Mouse (Mus musculus) small intestine, adult 2 months (tissue): ENCODE data around the gene Gm45234. TPM values are rescaled to one million over a fixed set of nuclear protein-coding genes. Genes with fewer than 3 reads are reported as not detected.
A peak's percentile ranks its signal among the peaks of the same experiment; 100 is the strongest.

Experiments
- H3K27ac ChIP-seq: fragments of 200-500 bp; 2 replicates; pipeline ENCODE4 v1.5.1; 2012; ENCODE audit warnings: low read depth, low read length, control low read depth, inconsistent platforms; ENCODE audit not compliant: insufficient read depth
- H3K27me3 ChIP-seq: fragments of 200-500 bp; 2 replicates; pipeline ENCODE4 v1.6.1; 2012; ENCODE audit warnings: mild to moderate bottlenecking, moderate library complexity, low read length, inconsistent platforms; ENCODE audit not compliant: control insufficient read depth, insufficient read depth
- H3K36me3 ChIP-seq: fragments of 200-500 bp; 2 replicates; pipeline ENCODE4 v1.6.1; 2012; ENCODE audit warnings: mild to moderate bottlenecking, low read length, control low read depth, inconsistent platforms; ENCODE audit not compliant: control insufficient read depth, insufficient read depth
- H3K4me1 ChIP-seq: fragments of 200-500 bp; 2 replicates; pipeline ENCODE4 v1.6.1; 2012; ENCODE audit warnings: low read length, inconsistent platforms, mixed read lengths; ENCODE audit not compliant: control insufficient read depth, insufficient read depth, insufficient read length
- H3K4me3 ChIP-seq: fragments of 200-500 bp; 2 replicates; pipeline ENCODE4 v1.5.1; 2012; ENCODE audit warnings: low read depth, mild to moderate bottlenecking, control low read depth, inconsistent platforms, low read length, moderate library complexity
- CTCF ChIP-seq: fragments of 200-500 bp; IDR thresholded peaks from 2 replicates; pipeline ENCODE4 v1.5.1; 2012; ENCODE audit warnings: low read depth, mild to moderate bottlenecking, control low read depth, inconsistent platforms, low read length, moderate library complexity, mixed read lengths; ENCODE audit not compliant: insufficient replicate concordance, insufficient read length; ENCODE audit errors: extremely low read depth
- POLR2A ChIP-seq: fragments of 200-500 bp; IDR thresholded peaks from 2 replicates; pipeline ENCODE4 v1.6.1; 2012; ENCODE audit warnings: low read depth, mild to moderate bottlenecking, control low read depth, inconsistent platforms, low read length, moderate library complexity
- WGBS: fragments of 180-500 bp; shearing (Covaris S2); methylation state at CpG from one replicate; pipeline ENCODE4 v1.1.7; 2018; 5-methylcytosine and 5-hydroxymethylcytosine counted together
- polyA plus RNA-seq: library from polyadenylated mRNA; depleted of rRNA; stranded (reverse); fragments of >200 nt; gene quantifications from 2 replicates; pipeline ENCODE4 v1.2.3, GENCODE M21; 2012

Gene Gm45234
- polyA plus RNA-seq, 1 experiment, result not detected

GRCm38 (mm10) chr6:124708289-124708889, 47.4 kb downstream of the Gm45234 start:
- TF ChIP-seq CTCF (no peak), POLR2A (no peak)

GRCm38 (mm10) chr6:124706061-124706627, 49.7 kb downstream of the Gm45234 start:
- no peak overlapping the region for H3K4me3 ChIP-seq
- no peak overlapping the region for H3K27ac ChIP-seq
- TF ChIP-seq CTCF (no peak), POLR2A (no peak)
- WGBS, result 75% methylated on average over 5 of the region's 5 CpGs
- H3K27me3 ChIP-seq, result no peaks in the 10 kb centered on the region
- peaks cover 8% of the 10 kb centered on the region for H3K4me1 ChIP-seq
- peaks cover 50% of the 10 kb centered on the region for H3K36me3 ChIP-seq

More at GRCm38 (mm10) chr6:124708289-124708889, 47.4 kb downstream of the Gm45234 start:
- Histone ChIP-seq H3K27me3 (no peaks in the 10 kb centered on the region), H3K27ac (peak overlapping the region; percentile 27), H3K36me3 (peaks cover 28% of the 10 kb centered on the region), H3K4me3 (no peak overlapping the region), H3K4me1 (peaks cover 11% of the 10 kb centered on the region)
- 52% methylated on average over 10 of the region's 10 CpGs for WGBS

- Histone ChIP-seq H3K27ac (no peak overlapping the region), H3K4me3 (no peak overlapping the region), H3K36me3 (peaks cover 62% of the 10 kb centered on the region), H3K4me1 (peaks cover 17% of the 10 kb centered on the region), H3K27me3 (no peaks in the 10 kb centered on the region)
- 99% methylated on average over 2 of the region's 2 CpGs for WGBS
- no peak for TF ChIP-seq POLR2A
- TF ChIP-seq CTCF, result no peak
Measured at GRCm38 (mm10) chr6:124704417-124704816, 51.4 kb downstream of the Gm45234 start.

GRCm38 (mm10) chr6:124703789-124704188, 52.0 kb downstream of the Gm45234 start:
- 63% methylated on average over 7 of the region's 7 CpGs for WGBS
- Histone ChIP-seq H3K4me1 (peaks cover 21% of the 10 kb centered on the region), H3K36me3 (peaks cover 68% of the 10 kb centered on the region), H3K4me3 (no peak overlapping the region), H3K27me3 (no peaks in the 10 kb centered on the region), H3K27ac (no peak overlapping the region)
- no peak for TF ChIP-seq POLR2A
- no peak for TF ChIP-seq CTCF

GRCm38 (mm10) chr6:124702784-124703103, 53.1 kb downstream of the Gm45234 start:
- Histone ChIP-seq H3K27me3 (no peaks in the 10 kb centered on the region), H3K4me3 (no peak overlapping the region), H3K36me3 (peaks cover 69% of the 10 kb centered on the region), H3K4me1 (peaks cover 15% of the 10 kb centered on the region), H3K27ac (no peak overlapping the region)
- peak; percentile 76; the same call in 1 of the 2 replicates for TF ChIP-seq CTCF
- TF ChIP-seq POLR2A, result no peak
- WGBS, result 56% methylated on average over 3 of the region's 3 CpGs

- H3K4me1 ChIP-seq, result peaks cover 15% of the 10 kb centered on the region
- WGBS, result 87% methylated on average over 17 of the region's 17 CpGs
Measured at GRCm38 (mm10) chr6:124702102-124702783, 53.6 kb downstream of the Gm45234 start.

GRCm38 (mm10) chr6:124701338-124701737, 54.5 kb downstream of the Gm45234 start:
- WGBS, result 64% methylated on average over 8 of the region's 8 CpGs
- TF ChIP-seq POLR2A (no peak), CTCF (no peak)
- Histone ChIP-seq H3K36me3 (peaks cover 64% of the 10 kb centered on the region), H3K27me3 (no peaks in the 10 kb centered on the region), H3K4me1 (peaks cover 17% of the 10 kb centered on the region), H3K4me3 (no peak overlapping the region), H3K27ac (no peak overlapping the region)

More at GRCm38 (mm10) chr6:124702102-124702783, 53.6 kb downstream of the Gm45234 start:
- no peak overlapping the region for H3K4me3 ChIP-seq
- no peak overlapping the region for H3K27ac ChIP-seq
- H3K27me3 ChIP-seq, result no peaks in the 10 kb centered on the region
- peaks cover 65% of the 10 kb centered on the region for H3K36me3 ChIP-seq
- no peak for TF ChIP-seq POLR2A
